Mouse (Mus musculus): ENCODE measurements around the gene Klhl29.
A peak's percentile ranks its signal among the peaks of the same experiment; 100 is the strongest.

DNA sequence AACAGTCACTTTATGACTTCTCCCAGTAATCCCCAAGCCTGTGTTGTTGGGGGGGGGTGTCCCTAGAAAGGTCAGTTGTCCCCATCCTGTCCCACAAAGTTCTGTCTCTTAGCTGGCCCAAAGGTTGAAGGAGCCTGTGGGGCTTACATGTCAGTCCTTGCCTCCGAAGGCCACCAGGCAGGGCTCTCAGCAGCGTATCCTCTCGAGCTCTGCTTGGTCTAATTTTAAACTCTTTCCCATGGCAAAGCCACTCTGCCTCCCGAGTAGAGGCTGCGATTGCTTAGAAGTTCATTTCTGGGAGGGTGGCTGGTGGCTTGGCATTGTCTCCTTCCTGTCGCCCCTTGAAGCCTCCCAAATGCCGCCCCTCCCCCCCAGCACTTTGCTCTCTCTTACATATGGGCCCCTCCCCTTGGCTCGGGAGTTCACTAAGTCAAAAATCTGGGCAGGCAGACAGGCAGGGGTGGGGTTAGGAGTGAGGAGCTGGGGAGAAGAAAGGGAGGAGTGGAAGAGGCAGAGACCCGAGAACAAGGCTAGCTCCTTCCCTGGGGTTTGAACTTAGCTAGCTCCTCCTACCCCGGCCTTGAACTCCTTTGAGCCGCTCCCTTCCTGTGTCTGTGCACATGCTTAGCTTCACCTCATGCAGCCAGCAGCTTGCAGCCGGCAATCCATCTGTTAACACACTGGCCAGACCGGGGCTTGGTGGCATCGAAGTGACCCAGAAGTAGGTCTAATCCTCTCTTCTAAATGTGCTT lies 183.7 kb downstream of the Klhl29 start:
- TF ChIP-seq CTCF (IDR thresholded peaks at IDR 0.05; ENCODE audit: control insufficient read depth, insufficient read depth, insufficient replicate concordance, low read depth, low read length) (0 out of 2 replicates have a peak, but pooled peaks have one; percentile 1), POLR2A (IDR thresholded peaks at IDR 0.05; ENCODE audit: control insufficient read depth, low read depth, low read length) (no peak)

Data from testis, adult 2 months (tissue).